Mouse (Mus musculus) kidney, postnatal 0 days (tissue): ENCODE measurements at regions not wholly inside any gene's neighbourhood (a gene's known extent, or its start where the extent isn't known, plus 50 kb on each side); places are given as distances from the start of the nearest gene placed in this dataset.

Experiments used
- ATAC-seq: fragments of 200-750 bp; cut with Nextera tagmentation; replicated peaks from 2 replicates; pipeline ENCODE4 v1.8.0; 2017; ENCODE audit warnings: low read depth, moderate number of reproducible peaks, moderate TSS enrichment, moderate library complexity; ENCODE audit not compliant: low FRiP score
- DNase-seq: peaks from one replicate; pipeline ENCODE4 v3.0.0-alpha.2; 2016; ENCODE audit warnings: low spot score
- H3K27ac ChIP-seq: fragments of 300-500 bp; sonication (generic); 2 replicates; pipeline ENCODE4 v1.5.1; 2014; ENCODE audit warnings: mild to moderate bottlenecking
- H3K27me3 ChIP-seq: fragments of 300-500 bp; sonication (generic); 2 replicates; pipeline ENCODE4 v1.6.1; 2014; ENCODE audit warnings: low read length, mixed read lengths; ENCODE audit not compliant: insufficient read depth
- H3K36me3 ChIP-seq: fragments of 300-500 bp; sonication (generic); 2 replicates; pipeline ENCODE4 v1.6.1; 2014; ENCODE audit warnings: low read length, mixed read lengths; ENCODE audit not compliant: insufficient read depth
- H3K4me1 ChIP-seq: fragments of 300-500 bp; sonication (generic); replicated peaks from 2 replicates; pipeline ENCODE4 v1.6.1; 2014; ENCODE audit warnings: antibody characterized with exemption, low read length, mixed read lengths; ENCODE audit not compliant: insufficient read depth
- H3K4me2 ChIP-seq: fragments of 300-500 bp; sonication (generic); 2 replicates; pipeline ENCODE4 v1.6.1; 2014; ENCODE audit warnings: mild to moderate bottlenecking, low read length, moderate library complexity, mixed read lengths
- H3K4me3 ChIP-seq: fragments of 300-500 bp; sonication (generic); replicated peaks from 2 replicates; pipeline ENCODE4 v1.5.1; 2014; ENCODE audit warnings: low read depth, low read length
- H3K9ac ChIP-seq: fragments of 300-500 bp; sonication (generic); 2 replicates; pipeline ENCODE4 v1.6.1; 2014; ENCODE audit warnings: low read depth, low read length
- H3K9me3 ChIP-seq: fragments of 300-500 bp; sonication (generic); replicated peaks from 2 replicates; pipeline ENCODE4 v1.6.1; 2016; ENCODE audit warnings: low read length, inconsistent platforms, mixed read lengths
- CTCF ChIP-seq: IDR thresholded peaks from 2 replicates; pipeline ENCODE4 v1.5.1; 2016; ENCODE audit warnings: antibody characterized with exemption, low read depth, mild to moderate bottlenecking, moderate library complexity
- WGBS: fragments of 180-500 bp; shearing (Covaris S2); extraction: QIAGEN DNeasy Blood & Tissue Kit; methylation state at CpG from one replicate; pipeline ENCODE4 v1.1.7; 2014; 5-methylcytosine and 5-hydroxymethylcytosine counted together

DNA sequence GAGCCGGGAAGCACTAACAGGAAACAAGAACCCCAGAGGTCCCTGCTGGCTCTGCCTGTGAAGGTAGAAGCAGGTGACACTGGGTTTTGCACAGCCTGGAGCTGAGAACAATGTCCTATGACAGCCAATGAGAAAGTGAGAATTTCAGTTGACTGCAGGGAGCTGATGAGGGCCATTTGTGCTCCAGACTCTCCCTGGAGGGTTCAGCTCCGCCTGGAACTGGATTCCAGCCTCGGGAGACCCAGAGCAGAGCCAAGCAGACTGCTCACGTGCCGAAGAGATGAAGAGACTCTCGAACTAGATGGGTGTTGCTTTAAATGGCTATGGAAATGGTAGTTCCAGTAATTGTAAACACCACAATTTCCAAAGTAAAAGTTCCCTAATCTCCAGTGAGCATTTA, 93.5 kb downstream of the Cand1 start:
- Histone ChIP-seq H3K4me2 (no peak overlapping the region), H3K9ac (no peak overlapping the region), H3K27ac (no peak overlapping the region), H3K36me3 (no peaks in the 10 kb centered on the region), H3K4me1 (no peaks in the 10 kb centered on the region), H3K9me3 (no peaks in the 10 kb centered on the region), H3K4me3 (no peak overlapping the region), H3K27me3 (no peaks in the 10 kb centered on the region)
- no peak for ATAC-seq
- 42% methylated on average over 6 of the region's 6 CpGs for WGBS
- TF ChIP-seq CTCF = no peak
- no peak for DNase-seq

DNA sequence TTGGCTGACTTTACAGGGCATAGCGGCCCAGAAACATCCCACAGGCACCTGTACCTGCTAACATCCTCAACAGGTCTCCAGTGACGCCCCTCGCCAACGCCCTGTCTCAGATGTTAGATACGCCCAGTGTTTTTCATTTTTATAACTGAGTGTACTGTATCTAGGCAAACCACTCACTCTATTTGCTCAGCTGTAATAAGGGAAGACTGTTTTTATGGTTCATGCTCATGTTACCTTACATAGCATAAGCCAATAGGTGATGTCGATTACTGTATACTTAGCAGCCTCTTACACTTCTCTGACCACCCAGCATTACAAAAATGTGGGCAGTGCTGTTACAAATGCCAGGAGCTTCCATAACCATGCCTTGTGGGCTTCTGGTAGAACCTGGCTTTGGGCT, 97.0 kb downstream of the Cand1 start:
- 95% methylated on average over 6 of the region's 6 CpGs for WGBS
- ATAC-seq (no peak), DNase-seq (no peak)
- Histone ChIP-seq H3K9ac (no peak overlapping the region), H3K27ac (no peak overlapping the region), H3K4me1 (no peaks in the 10 kb centered on the region), H3K36me3 (no peaks in the 10 kb centered on the region), H3K4me3 (no peak overlapping the region), H3K27me3 (no peaks in the 10 kb centered on the region), H3K9me3 (no peaks in the 10 kb centered on the region), H3K4me2 (no peak overlapping the region)
- no peak for TF ChIP-seq CTCF

DNA sequence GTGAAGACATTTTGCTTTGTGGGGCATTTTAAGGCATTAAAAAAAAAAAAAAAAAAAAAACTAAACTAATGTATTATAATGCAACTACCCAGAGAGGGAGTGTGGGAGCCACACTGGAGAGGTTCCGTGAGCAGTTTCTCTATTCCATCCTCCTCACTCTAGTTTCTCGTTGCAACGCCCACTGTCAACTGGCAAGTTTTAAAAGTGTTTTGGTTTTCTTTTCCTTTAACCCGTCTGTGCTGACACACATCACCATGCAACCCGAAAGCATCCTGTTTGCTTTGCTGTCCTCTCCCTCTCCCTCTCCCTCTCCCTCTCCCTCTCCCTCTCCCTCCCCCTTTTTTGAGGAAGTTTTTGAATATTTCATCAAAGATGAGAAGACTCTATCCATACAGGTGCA, 97.5 kb downstream of the Cand1 start:
- no peak overlapping the region for H3K4me3 ChIP-seq
- no peak overlapping the region for H3K9ac ChIP-seq
- no peaks in the 10 kb centered on the region for H3K27me3 ChIP-seq
- no peak for ATAC-seq
- no peaks in the 10 kb centered on the region for H3K4me1 ChIP-seq
- H3K27ac ChIP-seq = no peak overlapping the region
- H3K36me3 ChIP-seq = no peaks in the 10 kb centered on the region
- no peak for TF ChIP-seq CTCF
- no peak overlapping the region for H3K4me2 ChIP-seq
- H3K9me3 ChIP-seq = no peaks in the 10 kb centered on the region
- WGBS = 57% methylated on average over 5 of the region's 5 CpGs
- DNase-seq = no peak

DNA sequence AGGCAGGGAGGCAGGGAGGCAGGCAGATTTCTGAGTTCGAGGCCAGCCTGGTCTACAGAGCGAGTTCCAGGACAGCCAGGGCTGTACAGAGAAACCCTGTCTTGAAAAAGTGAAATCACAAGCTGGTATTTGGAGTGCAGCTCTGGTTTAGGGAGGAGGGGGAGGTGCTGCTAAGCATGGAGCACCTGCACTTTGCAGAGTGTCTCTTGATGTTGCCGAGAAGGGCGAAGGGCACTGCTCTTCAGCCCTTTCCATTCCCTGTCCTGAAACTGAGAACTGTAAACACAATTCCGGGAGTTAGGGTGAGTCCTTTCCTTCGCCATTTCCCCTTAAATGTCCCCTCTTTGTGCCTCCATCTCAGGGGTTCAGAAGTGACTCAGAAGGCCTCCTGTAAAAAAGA, 101.6 kb downstream of the Cand1 start:
- H3K9ac ChIP-seq = no peak overlapping the region
- ATAC-seq = no peak
- no peak for TF ChIP-seq CTCF
- H3K9me3 ChIP-seq = no peaks in the 10 kb centered on the region
- H3K27ac ChIP-seq = no peak overlapping the region
- no peak overlapping the region for H3K4me2 ChIP-seq
- no peaks in the 10 kb centered on the region for H3K27me3 ChIP-seq
- H3K4me1 ChIP-seq = no peaks in the 10 kb centered on the region
- H3K4me3 ChIP-seq = no peak overlapping the region
- 59% methylated on average over 6 of the region's 6 CpGs for WGBS
- no peak for DNase-seq
- H3K36me3 ChIP-seq = no peaks in the 10 kb centered on the region

DNA sequence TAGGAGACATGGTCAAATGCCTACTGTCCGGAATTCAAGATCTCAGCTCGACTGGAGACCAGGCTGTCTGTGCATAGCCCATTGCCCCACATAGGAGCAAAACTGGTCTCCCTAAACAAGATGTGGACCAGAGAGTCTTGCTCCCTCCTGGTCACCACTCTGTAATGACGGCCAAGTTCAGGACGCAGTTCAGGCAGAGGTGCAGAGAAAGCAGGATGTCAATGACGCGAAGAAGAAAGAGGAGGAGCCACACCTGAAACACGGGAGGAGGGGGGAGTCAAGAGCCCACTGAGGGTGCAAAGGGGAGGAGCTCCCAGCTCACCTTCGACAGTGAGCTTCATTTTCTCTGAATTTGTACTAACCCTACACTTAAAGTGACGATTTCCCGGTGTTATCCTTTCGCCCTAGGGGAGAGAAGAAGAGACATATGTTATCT, 104.3 kb downstream of the Cand1 start:
- no peak for DNase-seq
- no peak overlapping the region for H3K9ac ChIP-seq
- no peaks in the 10 kb centered on the region for H3K36me3 ChIP-seq
- no peaks in the 10 kb centered on the region for H3K9me3 ChIP-seq
- no peak overlapping the region for H3K27ac ChIP-seq
- TF ChIP-seq CTCF = no peak
- H3K4me2 ChIP-seq = no peak overlapping the region
- H3K27me3 ChIP-seq = no peaks in the 10 kb centered on the region
- no peak overlapping the region for H3K4me3 ChIP-seq
- ATAC-seq = no peak
- 28% methylated on average over 11 of the region's 11 CpGs for WGBS
- H3K4me1 ChIP-seq = no peaks in the 10 kb centered on the region

- Histone ChIP-seq H3K27me3 (no peaks in the 10 kb centered on the region), H3K4me1 (no peaks in the 10 kb centered on the region), H3K4me3 (no peak overlapping the region), H3K9me3 (no peaks in the 10 kb centered on the region), H3K4me2 (no peak overlapping the region), H3K36me3 (no peaks in the 10 kb centered on the region), H3K27ac (no peak overlapping the region), H3K9ac (no peak overlapping the region)
- no peak for DNase-seq
- no peak for ATAC-seq
- WGBS = 57% methylated on average over 10 of the region's 10 CpGs
- no peak for TF ChIP-seq CTCF
Measured at GRCm38 (mm10) chr10:119134797-119135488, 104.9 kb downstream of the Cand1 start.

GRCm38 (mm10) chr10:119131977-119132376, 107.9 kb downstream of the Cand1 start:
- DNase-seq (peak; percentile 18), ATAC-seq (no peak)
- H3K27ac ChIP-seq = no peak overlapping the region
- TF ChIP-seq CTCF = no peak
- no peaks in the 10 kb centered on the region for H3K4me1 ChIP-seq
- H3K9me3 ChIP-seq = no peaks in the 10 kb centered on the region
- no peak overlapping the region for H3K9ac ChIP-seq
- no peaks in the 10 kb centered on the region for H3K36me3 ChIP-seq
- no peak overlapping the region for H3K4me2 ChIP-seq
- 38% methylated on average over 16 of the region's 16 CpGs for WGBS
- H3K27me3 ChIP-seq = no peaks in the 10 kb centered on the region
- no peak overlapping the region for H3K4me3 ChIP-seq
